Mouse (Mus musculus) CD8-positive naive resting alpha-beta T cell, adult 2 months (primary cell): ENCODE results near the gene Olfr835.

ENCODE experiments used
- DNase-seq, 2 experiments: peaks; one replicate each; pipeline ENCODE4 v3.0.0; 2022; ENCODE audit warnings: low read depth in 2 of 2, low spot score in 2 of 2

The Olfr835 gene

GRCm38 (mm10) chr9:19032435-19032834, at the start of gene Olfr835:
TSS of gene Olfr835 (plus strand) at chr9:19032735.
- no peak for DNase-seq

DNA sequence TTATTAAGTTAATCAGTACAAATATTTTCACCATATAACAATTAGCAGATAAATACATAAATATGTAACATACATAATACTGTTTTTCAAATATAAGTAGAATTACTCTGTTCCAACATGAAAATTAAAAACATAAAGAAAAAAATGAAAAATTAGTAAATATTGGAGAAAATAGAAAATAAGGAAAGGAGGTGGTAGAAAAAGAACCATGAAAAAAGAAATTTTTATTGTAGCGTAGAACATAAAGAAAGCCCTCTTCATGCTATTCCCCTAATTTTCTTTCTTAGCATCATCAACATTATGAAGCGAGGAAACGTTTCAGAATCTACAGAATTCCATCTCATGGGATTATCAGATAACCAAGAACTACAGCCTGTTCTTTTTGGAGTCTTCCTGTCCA, 44.8 kb upstream of the Olfr835 start, which contains the start of gene Olfr834:
TSS of gene Olfr834 (plus strand) at position 301 of the 400 bp plus-strand sequence.
- DNase-seq = no peak

DNA sequence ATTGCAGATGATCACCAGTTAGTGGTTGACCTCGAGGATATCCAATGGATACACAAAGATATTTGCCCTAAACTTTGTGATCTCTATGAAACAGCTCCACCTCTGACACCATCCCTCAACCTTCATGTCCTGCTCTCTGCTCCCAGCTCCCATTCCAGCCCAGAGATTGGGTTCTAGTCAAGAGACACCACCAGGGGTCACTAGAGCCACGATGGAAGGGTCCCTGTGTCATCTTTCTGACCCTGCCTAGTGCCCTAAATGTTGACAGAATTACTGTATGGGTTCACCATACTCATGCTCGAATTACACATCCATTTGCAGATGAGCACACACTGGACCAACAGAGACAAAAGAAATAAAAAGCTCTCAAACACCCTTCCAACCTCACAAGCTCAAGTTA, 52.5 kb downstream of the Olfr835 start:
- DNase-seq = no peak
